Mouse (Mus musculus): ENCODE measurements around the gene Csnk1d. TPM values are rescaled to one million over a fixed set of nuclear protein-coding genes. Genes with fewer than 3 reads are reported as not detected.

The Csnk1d gene
- total and polyA plus RNA-seq, 3 experiments = 77.8 to 136 (median 96.8) TPM

DNA sequence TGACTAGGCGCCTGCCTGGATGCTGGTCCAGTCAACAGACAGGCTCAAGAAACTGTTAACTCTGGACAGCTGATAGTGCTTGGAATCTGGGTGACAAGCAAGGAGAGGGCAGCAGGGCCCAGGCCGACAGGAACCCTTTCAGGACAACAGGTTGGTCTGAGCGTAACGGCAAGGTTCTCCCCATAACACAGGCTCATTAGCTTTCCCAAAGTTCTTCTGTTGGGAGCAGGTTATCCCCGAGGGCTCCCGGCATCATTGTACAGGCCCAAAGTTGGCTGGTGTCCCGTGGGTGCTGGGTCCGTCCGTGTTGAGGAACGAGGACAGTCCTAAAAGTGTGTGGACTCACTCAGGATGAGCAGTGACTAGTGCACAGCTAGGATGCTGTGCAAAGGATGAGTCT, 41.3 kb downstream of the Csnk1d start:
- Histone ChIP-seq H3K9ac (ENCODE audit: insufficient read depth, low read depth) (peak overlapping the region; percentile 62), H3K79me2 (replicated peaks; ENCODE audit: control insufficient read depth, extremely low read depth, insufficient read depth, poor library complexity, severe bottlenecking) (peaks cover 19% of the 10 kb centered on the region), H3K4me2 (ENCODE audit: insufficient read depth, low read depth, poor library complexity, severe bottlenecking) (peak overlapping the region; percentile 87), H3K36me3 (replicated peaks in 1 of 2; ENCODE audit: control insufficient read depth in 1 of 2, insufficient read depth in 1 of 2, low read length in 1 of 2) (peaks cover 3 to 13% of the 10 kb centered on the region in 2 experiments), H3K27ac (ENCODE audit: insufficient read depth, low read depth) (no peak overlapping the region), H3K4me3 (replicated peaks in 1 of 3; ENCODE audit: low read depth in 2 of 3, low read length in 2 of 3, poor library complexity in 1 of 3) (peak overlapping the region; percentile 39 to 99 (median 70)), H3K4me1 (ENCODE audit: control insufficient read depth in 1 of 2, insufficient read depth in 2 of 2) (peaks cover 17 to 25% of the 10 kb centered on the region in 2 experiments), H3K27me3 (replicated peaks) (peaks cover 52% of the 10 kb centered on the region), H3K9me3 (replicated peaks; ENCODE audit: low read length) (peaks cover 3% of the 10 kb centered on the region)
- dilution Hi-C loops (cut with MboI; ENCODE audit: extremely low pct_ligation_motif_present, extremely low pct_unique_long_range_greater_than_20kb, low sequenced_read_pairs) = no loop called here
- 0 out of 2 replicates have a peak, but pooled peaks have one; percentile 62 for TF ChIP-seq SIN3A (IDR thresholded peaks at IDR 0.05; ENCODE audit: low read length)
- TF ChIP-seq POLR2A (IDR thresholded peaks at IDR 0.05; ENCODE audit: low read depth, low read length) = no peak
- DNase-seq (ENCODE audit: extremely low read depth) = no peak
- in situ Hi-C loops (cut with MboI; ENCODE audit: low pct_ligation_motif_present, low pct_unique_long_range_greater_than_20kb, low sequenced_read_pairs) = loop anchor here (5.0 kb wide), 2 partner anchors 33 to 37 kb away; no protein-coding TSS in a partner anchor

DNA sequence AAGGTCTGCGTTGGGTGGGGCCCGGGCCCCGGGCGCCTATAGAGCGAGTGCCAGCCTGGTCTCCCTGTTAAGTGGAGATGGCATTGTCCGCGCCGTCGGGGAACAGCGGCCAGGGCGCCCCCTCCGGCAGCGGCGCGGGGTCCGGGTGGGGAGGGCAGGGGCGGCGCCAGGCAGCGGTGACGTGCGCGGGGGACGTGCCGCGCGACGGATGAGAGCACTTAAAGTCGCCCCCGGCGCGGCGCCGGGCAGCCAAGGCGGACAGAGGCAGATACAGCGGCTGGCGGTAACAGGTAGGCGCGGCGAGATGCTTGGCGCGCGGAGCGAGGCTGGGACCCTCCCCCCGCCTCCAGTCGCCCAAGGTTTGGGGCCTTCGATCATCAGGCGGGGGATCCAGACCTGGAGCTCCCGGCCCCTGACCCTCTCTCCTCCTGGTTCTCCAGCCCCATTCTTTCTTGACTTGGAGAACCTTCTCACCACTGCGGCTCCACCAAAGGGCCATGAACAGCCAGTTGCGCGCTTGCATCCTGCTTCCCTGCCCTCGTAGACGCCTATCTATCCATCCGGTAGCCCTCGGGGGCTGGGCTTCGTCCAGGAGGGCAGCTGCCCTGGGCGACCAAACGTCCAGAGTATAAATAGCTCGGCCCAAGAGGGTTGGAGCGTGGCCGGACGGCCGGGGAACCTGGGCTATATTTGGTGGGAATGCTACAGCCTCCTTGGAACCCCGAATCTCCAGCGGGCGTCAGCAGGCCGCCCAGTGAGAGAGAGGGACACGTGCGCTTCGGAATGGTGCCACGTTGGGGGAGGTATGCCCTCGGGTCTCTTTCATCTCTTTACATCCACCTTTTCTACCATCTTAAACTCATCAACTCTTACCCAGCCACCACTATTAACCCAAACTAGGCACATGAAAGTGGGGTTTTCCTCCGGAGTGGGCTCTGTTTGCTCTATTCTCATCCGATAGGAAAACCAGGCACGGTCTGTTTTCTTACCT, 42.0 kb downstream of the Csnk1d start:
- Histone ChIP-seq H3K4me3 (replicated peaks in 1 of 3; ENCODE audit: low read depth in 2 of 3, low read length in 2 of 3, poor library complexity in 1 of 3) (peak overlapping the region; percentile 36 to 99 (median 70)), H3K27ac (ENCODE audit: insufficient read depth, low read depth) (no peak overlapping the region), H3K4me1 (ENCODE audit: control insufficient read depth in 1 of 2, insufficient read depth in 2 of 2) (peaks cover 17 to 25% of the 10 kb centered on the region in 2 experiments), H3K9ac (ENCODE audit: insufficient read depth, low read depth) (peak overlapping the region; percentile 62), H3K36me3 (replicated peaks in 1 of 2; ENCODE audit: control insufficient read depth in 1 of 2, insufficient read depth in 1 of 2, low read length in 1 of 2) (peaks cover 0 to 6% of the 10 kb centered on the region in 2 experiments), H3K4me2 (ENCODE audit: insufficient read depth, low read depth, poor library complexity, severe bottlenecking) (peak overlapping the region; percentile 87), H3K27me3 (replicated peaks) (peaks cover 55% of the 10 kb centered on the region), H3K9me3 (replicated peaks; ENCODE audit: low read length) (peaks cover 3% of the 10 kb centered on the region), H3K79me2 (replicated peaks; ENCODE audit: control insufficient read depth, extremely low read depth, insufficient read depth, poor library complexity, severe bottlenecking) (peaks cover 19% of the 10 kb centered on the region)
- dilution Hi-C loops (cut with MboI; ENCODE audit: extremely low pct_ligation_motif_present, extremely low pct_unique_long_range_greater_than_20kb, low sequenced_read_pairs) = no loop called here
- no peak for DNase-seq (ENCODE audit: extremely low read depth)
- in situ Hi-C loops (cut with MboI; ENCODE audit: low pct_ligation_motif_present, low pct_unique_long_range_greater_than_20kb, low sequenced_read_pairs) = loop anchor here (5.0 kb wide), 1 partner anchor 38 kb away; no protein-coding TSS in a partner anchor
- TF ChIP-seq USF1 (IDR thresholded peaks at IDR 0.05; ENCODE audit: low read depth, low read length) (no peak), TCF12 (IDR thresholded peaks at IDR 0.05; ENCODE audit: low read depth, low read length) (peak; percentile 91), HCFC1 (IDR thresholded peaks at IDR 0.05; ENCODE audit: low read depth, low read length) (no peak), SIN3A (IDR thresholded peaks at IDR 0.05; ENCODE audit: low read length) (peak; percentile 11; the same call in 1 of the 2 replicates), GABPA (IDR thresholded peaks at IDR 0.05; ENCODE audit: insufficient replicate concordance, low read depth, low read length) (no peak), USF2 (conservative IDR thresholded peaks at IDR 0.05; ENCODE audit: low read depth, low read length) (no peak), NELFE (IDR thresholded peaks at IDR 0.05; ENCODE audit: low read depth, low read length) (peak; percentile 85), POLR2AphosphoS2 (IDR thresholded peaks at IDR 0.05; ENCODE audit: low read depth, low read length) (0 out of 2 replicates have a peak, but pooled peaks have one; percentile 30), MEF2A (IDR thresholded peaks at IDR 0.05; ENCODE audit: borderline replicate concordance, low read depth, low read length) (no peak), CHD2 (IDR thresholded peaks at IDR 0.05; ENCODE audit: low read length) (no peak), NRF1 (IDR thresholded peaks at IDR 0.05; ENCODE audit: low read depth, low read length) (peak; percentile 65), CHD1 (IDR thresholded peaks at IDR 0.05; ENCODE audit: low read depth, low read length) (no peak), ZMIZ1 (IDR thresholded peaks at IDR 0.05; ENCODE audit: low read depth, low read length) (peak; percentile 83; the same call in 1 of the 2 replicates), POLR2A (IDR thresholded peaks at IDR 0.05; ENCODE audit: low read depth, low read length) (peak; percentile 96), ETS1 (conservative IDR thresholded peaks at IDR 0.05; ENCODE audit: low read depth, low read length) (no peak), JUN (IDR thresholded peaks at IDR 0.05; ENCODE audit: insufficient read depth, low read depth, low read length) (no peak), MYC (IDR thresholded peaks at IDR 0.05; ENCODE audit: low read depth, low read length) (peak; percentile 94), JUND (conservative IDR thresholded peaks at IDR 0.05; ENCODE audit: low read depth, low read length) (no peak), MAX (IDR thresholded peaks at IDR 0.05; ENCODE audit: low read length) (peak; percentile 88), KAT2A (IDR thresholded peaks at IDR 0.05; ENCODE audit: insufficient replicate concordance, low read length) (no peak), SMC3 (IDR thresholded peaks at IDR 0.05; ENCODE audit: low read depth, low read length) (no peak), ZC3H11A (IDR thresholded peaks at IDR 0.05; ENCODE audit: low read depth, low read length) (no peak), ZKSCAN1 (IDR thresholded peaks at IDR 0.05; ENCODE audit: borderline replicate concordance, low read depth, low read length) (no peak), PAX5 (IDR thresholded peaks at IDR 0.05; ENCODE audit: low read length) (no peak), RAD21 (IDR thresholded peaks at IDR 0.05; ENCODE audit: low read depth, low read length) (no peak; the same call in 1 of the 2 replicates), UBTF (IDR thresholded peaks at IDR 0.05; ENCODE audit: low read depth, low read length) (no peak), MAZ (IDR thresholded peaks at IDR 0.05; ENCODE audit: low read depth, low read length) (peak; percentile 82; the same call in 1 of the 2 replicates), BHLHE40 (IDR thresholded peaks at IDR 0.05; ENCODE audit: low read depth, low read length) (peak; percentile 53), MXI1 (IDR thresholded peaks at IDR 0.05; ENCODE audit: low read depth, low read length) (peak; percentile 60; the same call in 1 of the 2 replicates)
